Mouse (Mus musculus): ENCODE results near the gene S100a13. TPM values are rescaled to one million over a fixed set of nuclear protein-coding genes. Genes with fewer than 3 reads are reported as not detected.

Gene S100a13
- total and polyA plus RNA-seq, 2 experiments from 2014 or later: 86.2 to 146 TPM

DNA sequence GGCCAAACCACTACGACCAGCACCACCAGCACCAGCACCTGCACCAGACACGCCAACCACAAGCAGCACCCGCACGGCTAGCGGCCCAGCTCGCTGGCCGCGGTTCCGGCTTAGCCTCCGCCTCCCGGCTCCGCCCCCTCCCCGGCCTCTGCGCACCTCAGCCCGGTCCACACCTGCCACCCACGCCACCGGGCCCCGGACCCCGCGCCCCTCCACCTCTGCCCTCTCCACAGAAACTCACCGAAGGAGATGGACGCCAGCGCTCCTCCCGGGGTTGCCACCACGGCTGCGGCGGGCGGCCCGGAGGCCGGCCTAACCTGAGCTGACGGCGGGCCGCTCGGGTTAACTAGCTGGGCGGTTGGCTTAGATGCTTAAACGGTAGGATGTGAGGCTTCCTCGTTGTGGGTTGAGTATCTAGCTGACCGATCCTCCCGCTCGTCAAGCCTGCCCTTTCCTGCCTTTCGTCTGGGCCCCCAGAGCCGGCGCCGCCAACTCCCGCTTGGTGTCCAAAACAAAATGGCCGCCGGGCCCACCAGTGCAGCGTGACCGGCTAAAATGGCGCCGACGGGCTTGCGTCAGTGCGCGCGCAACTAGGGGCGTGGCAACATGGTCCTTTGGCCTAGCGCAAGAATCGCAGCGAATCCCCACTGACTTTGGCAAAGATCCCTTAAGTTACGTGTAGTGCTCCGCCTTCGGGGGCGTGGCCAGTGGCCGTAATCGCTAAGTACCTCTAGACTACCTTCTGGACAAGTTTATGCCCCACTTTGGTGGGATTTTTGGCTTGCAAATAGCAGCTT is 5.1 kb upstream of the S100a13 start, which contains the start of gene Chtop:
TSS of gene Chtop (minus strand) at position 549 of the 797 bp plus-strand sequence.
- peak; percentile 98 for DNase-seq (ENCODE audit: low spot score)
- Histone ChIP-seq H3K9me3 (replicated peaks; ENCODE audit: control insufficient read depth, low read length) (no peaks in the 10 kb centered on the region), H3K9ac (replicated peaks; ENCODE audit: low read depth, low read length) (peak within 1 kb of the TSS; percentile 97), H3K27ac (ENCODE audit: low read depth) (peak within 1 kb of the TSS; percentile 97), H3K4me3 (ENCODE audit: low read depth, low read length) (peak within 1 kb of the TSS; percentile 93), H3K36me3 (replicated peaks; ENCODE audit: control insufficient read depth, insufficient read depth, low read length) (peaks cover 32% of the 10 kb centered on the region), H3K27me3 (ENCODE audit: control insufficient read depth, insufficient read depth, low read length) (no peaks in the 10 kb centered on the region), H3K4me1 (ENCODE audit: control insufficient read depth, insufficient read depth) (peaks cover 30% of the 10 kb centered on the region), H3K4me2 (ENCODE audit: low read depth, low read length) (peak within 1 kb of the TSS; percentile 73)
- TF ChIP-seq EP300 (IDR thresholded peaks at IDR 0.05; ENCODE audit: low read depth): peak; percentile 84
- no peak for TF ChIP-seq CTCF (IDR thresholded peaks at IDR 0.05; ENCODE audit: low read depth)
- 1% methylated on average over 62 of the region's 66 CpGs for WGBS
- peak; percentile 89 for ATAC-seq (ENCODE audit: insufficient read depth, low read depth)

DNA sequence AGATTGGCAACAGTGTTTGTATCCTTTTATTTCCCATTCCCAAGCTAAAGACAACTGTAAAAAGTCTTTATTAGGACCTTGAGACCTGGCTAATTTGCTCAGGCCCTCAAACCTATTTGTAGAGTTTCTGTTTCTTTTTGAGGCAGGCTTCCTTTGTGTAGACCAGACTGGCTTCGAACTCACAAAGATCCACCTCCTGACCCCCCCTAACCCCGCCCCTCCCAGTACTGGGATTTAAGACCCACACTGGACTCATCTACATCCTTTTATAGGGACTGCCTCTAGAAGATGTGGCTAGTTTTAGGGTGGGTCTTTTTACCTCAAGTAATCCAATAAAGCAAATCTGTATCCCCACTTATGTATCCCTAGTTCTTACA is 4.5 kb upstream of the S100a13 start:
- Histone ChIP-seq H3K27ac (ENCODE audit: low read depth) (peak overlapping the region; percentile 97), H3K36me3 (replicated peaks; ENCODE audit: control insufficient read depth, insufficient read depth, low read length) (peaks cover 26% of the 10 kb centered on the region), H3K27me3 (ENCODE audit: control insufficient read depth, insufficient read depth, low read length) (no peaks in the 10 kb centered on the region), H3K4me1 (ENCODE audit: control insufficient read depth, insufficient read depth) (peaks cover 30% of the 10 kb centered on the region), H3K9me3 (replicated peaks; ENCODE audit: control insufficient read depth, low read length) (no peaks in the 10 kb centered on the region), H3K4me2 (ENCODE audit: low read depth, low read length) (peak overlapping the region; percentile 56), H3K9ac (replicated peaks; ENCODE audit: low read depth, low read length) (no peak overlapping the region), H3K4me3 (ENCODE audit: low read depth, low read length) (peak overlapping the region; percentile 93)
- DNase-seq (ENCODE audit: low spot score): no peak
- no peak for ATAC-seq (ENCODE audit: insufficient read depth, low read depth)
- WGBS: 26% methylated on average over 2 of the region's 2 CpGs
- TF ChIP-seq EP300 (IDR thresholded peaks at IDR 0.05; ENCODE audit: low read depth) (no peak), CTCF (IDR thresholded peaks at IDR 0.05; ENCODE audit: low read depth) (no peak)

DNA sequence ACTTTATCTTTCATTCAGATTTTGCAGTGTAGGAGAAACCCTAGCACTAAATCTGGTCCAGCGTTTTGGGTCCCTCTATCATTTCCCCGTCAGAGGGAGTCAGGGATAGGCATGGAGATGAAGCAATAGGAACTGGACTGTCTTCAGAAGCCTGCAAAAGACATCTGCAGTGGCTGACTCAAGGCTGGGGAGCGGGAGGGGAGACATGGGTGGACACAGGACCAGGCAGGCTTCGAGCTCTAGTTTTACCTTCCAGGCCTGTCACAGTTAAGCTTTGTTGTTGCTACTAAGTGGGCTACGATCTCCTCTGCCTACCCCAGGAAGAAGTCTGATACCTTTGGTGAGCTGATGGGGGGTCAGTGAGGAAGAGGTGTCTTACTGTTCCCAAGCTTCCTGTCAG is 2.0 kb upstream of the S100a13 start:
- WGBS: 73% methylated on average over 5 of the region's 5 CpGs
- H3K4me1 ChIP-seq (ENCODE audit: control insufficient read depth, insufficient read depth): peaks cover 40% of the 10 kb centered on the region
- H3K27ac ChIP-seq (ENCODE audit: low read depth): no peak overlapping the region
- H3K9me3 ChIP-seq (replicated peaks; ENCODE audit: control insufficient read depth, low read length): no peaks in the 10 kb centered on the region
- H3K4me3 ChIP-seq (ENCODE audit: low read depth, low read length): no peak overlapping the region
- no peak overlapping the region for H3K9ac ChIP-seq (replicated peaks; ENCODE audit: low read depth, low read length)
- H3K36me3 ChIP-seq (replicated peaks; ENCODE audit: control insufficient read depth, insufficient read depth, low read length): peaks cover 3% of the 10 kb centered on the region; the same call in 1 of the 2 replicates
- no peak for DNase-seq (ENCODE audit: low spot score)
- no peak for ATAC-seq (ENCODE audit: insufficient read depth, low read depth)
- no peaks in the 10 kb centered on the region for H3K27me3 ChIP-seq (ENCODE audit: control insufficient read depth, insufficient read depth, low read length)
- TF ChIP-seq CTCF (IDR thresholded peaks at IDR 0.05; ENCODE audit: low read depth): no peak
- no peak for TF ChIP-seq EP300 (IDR thresholded peaks at IDR 0.05; ENCODE audit: low read depth)
- peak overlapping the region; percentile 82; the same call in 1 of the 2 replicates for H3K4me2 ChIP-seq (ENCODE audit: low read depth, low read length)

DNA sequence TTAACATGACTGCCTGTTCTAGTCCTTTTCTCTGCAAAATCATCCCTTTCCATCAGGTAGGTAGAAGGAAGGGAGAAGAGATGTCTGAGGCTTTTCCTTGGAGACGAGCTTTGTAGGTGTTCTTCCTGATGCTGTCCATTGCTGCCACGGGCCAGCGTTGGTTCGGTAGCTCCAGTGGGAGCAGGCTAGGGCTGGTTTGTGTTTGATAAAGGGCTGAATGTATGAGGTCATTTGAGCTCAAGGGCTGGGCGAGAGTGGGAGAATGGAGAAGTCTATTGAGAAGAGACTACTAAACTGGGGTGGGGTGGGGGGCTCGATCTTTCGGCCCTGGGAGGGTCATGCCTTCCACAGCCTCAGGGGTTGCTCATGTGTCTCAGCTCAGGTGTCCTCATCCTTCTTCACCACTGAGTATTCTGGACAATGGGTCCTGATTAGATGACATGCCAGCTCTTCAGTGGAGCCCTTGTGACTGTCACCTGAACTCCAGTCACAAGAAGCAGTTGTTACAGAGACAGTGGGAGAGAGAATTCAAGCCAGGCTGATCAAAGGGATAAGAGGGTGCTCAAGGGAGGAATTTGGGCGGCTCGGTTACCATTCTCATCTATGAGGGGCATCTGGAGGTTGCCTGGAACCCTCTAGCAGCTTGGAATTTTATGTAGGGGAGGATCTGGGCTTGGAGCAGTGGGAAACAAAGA is 1.1 kb upstream of the S100a13 start:
- Histone ChIP-seq H3K9me3 (replicated peaks; ENCODE audit: control insufficient read depth, low read length) (no peaks in the 10 kb centered on the region), H3K9ac (replicated peaks; ENCODE audit: low read depth, low read length) (peak overlapping the region; percentile 68), H3K4me1 (ENCODE audit: control insufficient read depth, insufficient read depth) (peaks cover 32% of the 10 kb centered on the region), H3K4me2 (ENCODE audit: low read depth, low read length) (peak overlapping the region; percentile 82), H3K36me3 (replicated peaks; ENCODE audit: control insufficient read depth, insufficient read depth, low read length) (0 out of 2 replicates have a peak, but pooled peaks cover 6% of the 10 kb centered on the region), H3K27ac (ENCODE audit: low read depth) (peak overlapping the region; percentile 88), H3K4me3 (ENCODE audit: low read depth, low read length) (peak overlapping the region; percentile 65), H3K27me3 (ENCODE audit: control insufficient read depth, insufficient read depth, low read length) (no peaks in the 10 kb centered on the region)
- ATAC-seq (ENCODE audit: insufficient read depth, low read depth): no peak
- 55% methylated on average over 9 of the region's 9 CpGs for WGBS
- no peak for DNase-seq (ENCODE audit: low spot score)
- TF ChIP-seq CTCF (IDR thresholded peaks at IDR 0.05; ENCODE audit: low read depth): no peak
- TF ChIP-seq EP300 (IDR thresholded peaks at IDR 0.05; ENCODE audit: low read depth): no peak

DNA sequence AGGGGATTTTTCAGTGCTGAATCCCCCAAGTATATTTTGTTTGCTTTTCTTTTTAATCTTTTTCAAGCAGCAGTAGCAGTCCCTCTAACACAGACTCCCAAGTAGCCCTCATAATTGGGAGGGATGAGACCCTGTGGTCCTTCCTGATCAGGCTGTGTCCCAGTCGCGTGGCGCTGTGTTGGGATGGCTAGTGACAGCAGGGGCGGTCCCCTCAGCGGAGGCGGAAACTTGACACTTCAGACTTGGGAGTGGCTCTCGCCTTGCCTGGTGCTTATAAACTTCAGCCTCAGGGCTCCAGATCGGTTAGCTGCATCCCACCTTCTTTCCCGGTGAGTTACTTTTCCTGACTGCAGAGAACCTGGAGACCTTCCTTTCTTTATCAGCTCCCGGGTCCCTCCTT is 456 bp downstream of the S100a13 start:
- Histone ChIP-seq H3K4me3 (ENCODE audit: low read depth, low read length) (peak overlapping the region; percentile 65), H3K9ac (replicated peaks; ENCODE audit: low read depth, low read length) (peak overlapping the region; percentile 68), H3K27ac (ENCODE audit: low read depth) (peak overlapping the region; percentile 88), H3K9me3 (replicated peaks; ENCODE audit: control insufficient read depth, low read length) (no peaks in the 10 kb centered on the region), H3K36me3 (replicated peaks; ENCODE audit: control insufficient read depth, insufficient read depth, low read length) (0 out of 2 replicates have a peak, but pooled peaks cover 7% of the 10 kb centered on the region), H3K4me1 (ENCODE audit: control insufficient read depth, insufficient read depth) (peaks cover 30% of the 10 kb centered on the region), H3K27me3 (ENCODE audit: control insufficient read depth, insufficient read depth, low read length) (no peaks in the 10 kb centered on the region), H3K4me2 (ENCODE audit: low read depth, low read length) (peak overlapping the region; percentile 82)
- DNase-seq (ENCODE audit: low spot score): peak; percentile 72
- peak; percentile 83 for ATAC-seq (ENCODE audit: insufficient read depth, low read depth)
- under 1% methylated on average over 10 of the region's 10 CpGs for WGBS
- TF ChIP-seq EP300 (IDR thresholded peaks at IDR 0.05; ENCODE audit: low read depth) (no peak), CTCF (IDR thresholded peaks at IDR 0.05; ENCODE audit: low read depth) (no peak)

Measured in heart, postnatal 0 days (tissue).